Mouse (Mus musculus): ENCODE results near the gene Glud1.

The Glud1 gene

GRCm38 (mm10) chr14:34310234-34310965, at the start of gene Glud1, which contains the start of gene Shld2:
Gene Glud1 (plus strand): TSS chr14:34310727.
Gene Shld2 (minus strand): TSS chr14:34310493.
- peak; percentile 96 for DNase-seq

- DNase-seq: no peak
Measured at GRCm38 (mm10) chr14:34268046-34268445, 42.5 kb upstream of the Glud1 start.

- DNase-seq: no peak
Measured at GRCm38 (mm10) chr14:34273280-34273679, 37.2 kb upstream of the Glud1 start.

- no peak for DNase-seq
Measured at GRCm38 (mm10) chr14:34274141-34274540, 36.4 kb upstream of the Glud1 start.

DNA sequence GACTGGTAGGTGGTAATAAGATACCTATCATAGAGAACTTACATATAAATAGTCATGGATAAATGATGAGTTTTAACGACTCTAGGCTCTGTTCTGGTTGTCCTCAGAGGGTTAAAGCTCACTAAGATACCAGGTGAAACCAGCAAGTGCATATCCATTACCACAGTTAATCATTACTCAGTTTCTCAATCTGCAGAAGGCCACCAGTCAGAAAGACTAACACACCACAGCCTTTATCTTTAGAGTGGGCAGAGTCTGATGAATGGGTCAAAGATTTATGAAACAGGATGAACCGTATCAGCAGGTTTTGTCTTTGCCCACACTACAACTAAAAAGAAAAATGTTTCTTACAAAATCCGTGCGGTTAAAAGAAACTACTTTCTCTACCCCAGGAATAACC, 35.3 kb upstream of the Glud1 start:
- no peak for DNase-seq

- DNase-seq: no peak
Measured at GRCm38 (mm10) chr14:34279726-34280125, 30.8 kb upstream of the Glud1 start.

- DNase-seq: no peak
Measured at GRCm38 (mm10) chr14:34280798-34281197, 29.7 kb upstream of the Glud1 start.

GRCm38 (mm10) chr14:34281736-34282269, 28.7 kb upstream of the Glud1 start:
- DNase-seq: no peak

DNA sequence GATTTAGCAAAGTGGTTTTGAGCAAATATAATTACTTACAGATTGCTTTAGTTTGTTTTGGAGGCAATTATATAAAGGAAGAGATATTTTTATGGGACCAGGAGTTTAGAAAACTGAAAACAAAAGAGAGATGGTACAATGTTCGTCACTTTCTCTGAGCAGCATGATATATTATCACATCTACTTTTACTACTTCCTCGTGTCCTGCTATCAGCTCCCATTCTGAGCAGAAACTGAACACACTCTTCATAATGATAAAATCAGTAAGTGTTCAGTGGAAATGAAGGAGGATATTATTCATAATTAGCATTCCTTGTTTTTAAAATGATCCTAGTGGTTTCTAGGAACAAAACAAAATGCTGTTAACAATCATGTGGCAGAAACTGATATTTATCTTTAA, 22.1 kb upstream of the Glud1 start:
- no peak for DNase-seq

GRCm38 (mm10) chr14:34289259-34290015, 21.1 kb upstream of the Glud1 start:
- no peak for DNase-seq

- no peak for DNase-seq
Measured at GRCm38 (mm10) chr14:34290229-34290628, 20.3 kb upstream of the Glud1 start.

GRCm38 (mm10) chr14:34293641-34294040, 16.9 kb upstream of the Glud1 start:
- no peak for DNase-seq

DNA sequence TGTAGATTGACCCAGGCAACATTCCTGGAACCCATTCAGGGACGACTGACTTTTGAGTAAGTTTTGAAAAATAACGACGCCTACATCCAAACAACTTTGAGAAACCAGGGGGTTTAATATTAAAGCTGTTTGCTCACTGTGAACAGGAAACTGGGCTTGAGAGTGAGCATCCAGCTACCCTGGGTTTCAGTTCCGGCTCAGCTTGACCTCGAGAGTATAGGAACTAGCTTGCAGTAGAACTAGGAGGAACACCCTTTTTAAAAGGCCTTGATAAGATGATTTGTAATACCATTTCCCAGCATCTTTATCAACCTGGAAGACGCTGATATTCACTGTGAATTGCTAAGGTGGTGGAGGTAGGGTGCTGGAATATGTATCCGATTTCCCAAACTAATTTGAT, 14.2 kb upstream of the Glud1 start:
- DNase-seq: no peak

DNA sequence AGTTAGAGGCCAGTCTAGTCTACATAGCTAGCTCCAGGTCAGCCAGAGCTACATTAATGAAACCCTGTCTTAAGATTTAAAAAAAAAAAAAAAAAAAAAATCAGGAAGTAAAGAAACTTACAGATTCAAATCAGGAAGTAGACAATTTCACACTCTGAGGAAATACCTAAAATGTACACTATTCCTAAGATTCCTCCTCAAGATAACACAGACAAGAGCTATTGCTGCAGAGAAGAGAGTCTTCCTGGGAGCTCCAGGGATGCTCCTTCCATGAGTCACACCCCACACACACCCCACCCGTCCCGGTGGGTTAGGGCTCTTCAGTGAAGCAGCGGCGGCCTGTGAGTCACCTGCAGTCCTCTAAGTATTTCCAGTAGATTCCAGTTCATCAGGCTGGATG, 13.5 kb upstream of the Glud1 start:
- no peak for DNase-seq

DNA sequence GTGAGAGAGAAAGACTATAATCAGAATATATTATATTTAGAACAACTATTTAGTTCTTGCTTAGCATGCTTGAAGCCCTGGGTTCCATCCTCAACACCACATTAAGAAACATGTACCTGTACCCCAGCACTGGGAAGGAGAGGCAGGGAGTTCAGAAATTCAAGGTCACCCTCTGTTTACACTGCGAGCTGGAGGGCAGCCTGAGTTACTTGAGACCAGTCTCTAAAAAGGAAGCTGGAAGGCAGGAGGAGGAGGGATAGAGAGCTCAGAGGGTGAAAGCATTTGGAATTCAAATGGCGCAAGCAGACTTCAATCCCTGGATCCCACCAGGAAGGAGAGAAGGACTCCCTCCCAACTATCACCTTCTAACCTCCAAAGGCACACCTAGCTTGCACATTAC, 12.9 kb upstream of the Glud1 start:
- no peak for DNase-seq

DNA sequence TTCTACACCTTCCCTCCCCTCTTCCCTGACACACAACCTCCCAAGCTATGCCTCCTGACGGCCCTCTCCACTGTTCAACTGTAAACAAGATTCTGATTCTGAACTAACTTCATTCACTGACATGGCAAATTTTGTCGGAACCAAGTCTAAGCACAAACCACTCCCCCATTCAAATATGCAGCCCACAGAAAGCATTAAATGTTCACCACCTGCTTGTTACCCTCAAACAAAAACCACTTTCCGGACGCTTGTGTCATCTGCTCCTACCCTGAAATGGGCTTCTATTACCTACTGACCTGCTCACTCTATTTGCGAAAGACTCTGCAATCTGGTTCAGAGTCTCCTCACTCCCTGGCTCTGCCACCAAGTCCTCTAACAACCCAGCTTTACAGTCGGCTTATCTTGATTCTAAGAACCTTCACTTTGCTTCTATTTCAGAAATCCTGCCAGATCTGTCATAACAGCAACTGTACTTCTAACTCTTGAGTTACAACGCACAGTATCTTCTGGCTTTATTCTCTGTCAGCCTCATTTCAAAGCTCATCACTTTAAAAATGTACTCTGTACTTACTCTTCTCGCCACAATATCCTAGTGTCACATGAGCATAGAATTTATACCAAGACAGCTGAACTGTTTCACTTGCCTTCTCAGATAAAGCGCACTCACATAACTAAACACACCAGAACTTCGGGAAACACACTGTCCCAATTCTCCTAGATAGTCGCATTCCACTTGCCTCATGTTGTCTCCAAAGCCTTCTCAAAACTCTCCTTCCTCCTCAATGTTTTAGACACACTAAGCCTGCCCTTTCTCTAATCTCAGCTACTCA, 11.4 kb upstream of the Glud1 start:
- DNase-seq: no peak

DNA sequence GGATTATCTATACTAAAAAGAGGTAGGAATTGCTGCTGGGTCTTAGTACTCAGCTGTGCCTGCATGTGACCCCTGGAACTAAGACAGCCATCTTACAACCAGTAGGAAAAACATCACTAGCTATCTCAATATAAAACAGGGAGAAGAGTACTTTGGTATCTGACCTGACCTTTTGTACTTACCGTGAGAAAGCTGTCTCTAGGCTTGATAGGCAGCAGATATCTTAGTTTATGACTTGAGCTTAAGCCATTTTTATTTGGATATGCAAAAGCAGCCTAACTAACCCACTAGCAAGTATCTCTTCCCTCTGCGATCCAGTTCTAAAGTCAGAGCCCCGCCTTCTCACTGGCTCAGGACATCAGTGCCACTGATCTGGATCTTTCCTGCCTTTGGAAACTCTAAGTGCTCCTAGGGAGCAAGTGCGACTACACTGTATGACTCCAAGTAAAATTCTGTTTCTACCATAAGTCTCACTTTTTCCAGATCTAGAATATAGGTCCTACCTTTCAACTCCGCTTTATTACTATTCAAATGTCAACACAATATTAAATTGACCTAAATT, 7.8 kb upstream of the Glud1 start:
- DNase-seq: no peak

- DNase-seq: no peak
Measured at GRCm38 (mm10) chr14:34303265-34303680, 7.3 kb upstream of the Glud1 start.

GRCm38 (mm10) chr14:34309266-34309665, 1.3 kb upstream of the Glud1 start:
- DNase-seq: peak; percentile 38

- no peak for DNase-seq
Measured at GRCm38 (mm10) chr14:34309907-34310233, 657 bp upstream of the Glud1 start.

DNA sequence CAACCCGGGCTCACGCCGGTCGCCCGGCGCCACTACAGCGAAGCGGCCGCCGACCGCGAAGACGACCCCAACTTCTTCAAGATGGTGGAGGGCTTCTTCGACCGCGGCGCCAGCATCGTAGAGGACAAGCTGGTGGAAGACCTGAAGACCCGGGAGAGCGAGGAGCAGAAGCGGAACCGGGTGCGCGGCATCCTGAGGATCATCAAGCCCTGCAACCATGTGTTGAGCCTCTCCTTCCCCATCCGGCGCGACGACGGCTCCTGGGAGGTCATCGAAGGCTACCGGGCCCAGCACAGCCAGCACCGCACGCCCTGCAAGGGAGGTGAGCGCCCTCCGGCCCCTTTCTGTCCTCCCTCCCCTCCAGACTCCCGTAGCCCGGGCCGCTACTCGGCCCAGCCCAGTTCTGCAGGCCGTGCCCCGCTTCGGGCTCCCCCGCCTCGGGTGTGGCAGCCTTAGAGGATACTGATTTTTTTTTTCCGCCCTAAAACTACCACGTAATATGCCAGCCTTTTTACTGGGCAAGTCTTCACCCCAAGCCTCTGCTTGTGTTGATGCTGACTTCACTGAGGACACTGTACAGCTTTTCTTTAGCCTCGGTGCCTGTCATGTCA, 599 bp downstream of the Glud1 start:
- peak; percentile 77 for DNase-seq

DNA sequence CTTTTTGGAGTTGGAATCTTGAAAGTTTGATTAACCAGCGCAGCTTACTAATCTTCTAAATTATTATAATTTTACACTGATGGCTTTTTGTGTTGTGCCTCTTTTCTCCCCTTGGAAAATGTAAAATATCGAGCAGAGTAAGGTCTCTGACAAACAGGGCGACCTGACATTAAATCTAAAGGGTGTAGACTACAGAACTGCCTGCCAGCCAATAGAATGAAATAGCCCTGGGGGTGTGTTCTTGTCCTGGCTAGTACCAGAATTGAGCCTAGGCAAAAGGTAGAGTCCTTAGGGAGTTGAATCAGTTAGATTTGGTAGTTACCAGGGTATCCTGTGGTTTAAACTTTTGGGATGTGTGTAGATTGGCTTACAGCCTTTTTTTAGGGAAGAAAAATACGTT, 1.2 kb downstream of the Glud1 start:
- DNase-seq: peak; percentile 39
